In genomic region chr4:132067938-132068235, GRCm38 (mm10) we compare ENCODE assay signal across 22 mouse cellular contexts. TPM values are rescaled to one million over a fixed set of nuclear protein-coding genes. Genes with fewer than 3 reads are reported as not detected.
DNase-seq lines count a peak whose midpoint lies in the region; ATAC-seq and TF ChIP-seq lines count a peak whose summit lies in the region.
"Had no signal": no experiment of that assay in that cellular context is flagged by ENCODE, and none has a peak within 500 bp of the region (broad histone marks: within the 10 kb centered on the region; RNA-seq: fewer than 3 reads in every experiment).

No protein-coding gene starts in this region.

- H3K4me2 ChIP-seq in liver, embryonic 12.5 days: peak overlapping the region; percentile 93
- H3K4me2 ChIP-seq in forebrain, postnatal 0 days (ENCODE audit: low read depth): no peak overlapping the region
- H3K4me2 ChIP-seq: embryonic facial prominence, embryonic 12.5 days; lung, embryonic 15.5 days had no signal

- H3K9ac ChIP-seq in liver, embryonic 12.5 days: peak overlapping the region; percentile 67
- no peak overlapping the region for H3K9ac ChIP-seq in forebrain, postnatal 0 days
- H3K9ac ChIP-seq: embryonic facial prominence, embryonic 12.5 days; lung, embryonic 15.5 days had no signal

- H3K27me3 ChIP-seq in erythroblast, embryonic 14.5 days (ENCODE audit: control insufficient read depth): no peaks in the 10 kb centered on the region
- no peaks in the 10 kb centered on the region for H3K27me3 ChIP-seq in megakaryocyte, embryonic 14.5 days (replicated peaks)
- no peaks in the 10 kb centered on the region for H3K27me3 ChIP-seq in liver, embryonic 12.5 days (replicated peaks)
- H3K27me3 ChIP-seq in forebrain, postnatal 0 days (ENCODE audit: insufficient read depth, low read length): no peaks in the 10 kb centered on the region; the same call in none of the 2 replicates
- H3K27me3 ChIP-seq: lung, embryonic 15.5 days had no signal

- 65% methylated on average over 2 of the region's 2 CpGs for WGBS in liver, embryonic 12.5 days (ENCODE audit: insufficient replicate concordance)
- WGBS in forebrain, postnatal 0 days: 36% methylated on average over 2 of the region's 2 CpGs

- no peaks in the 10 kb centered on the region for H3K9me3 ChIP-seq in erythroblast, embryonic 14.5 days (ENCODE audit: control insufficient read depth, low read length)
- no peaks in the 10 kb centered on the region for H3K9me3 ChIP-seq in megakaryocyte, embryonic 14.5 days
- H3K9me3 ChIP-seq in liver, embryonic 12.5 days (replicated peaks): no peaks in the 10 kb centered on the region
- no peaks in the 10 kb centered on the region for H3K9me3 ChIP-seq in forebrain, postnatal 0 days (ENCODE audit: low read length)
- H3K9me3 ChIP-seq: embryonic facial prominence, embryonic 12.5 days; forebrain, embryonic 10.5 days; limb, embryonic 10.5 days; lung, embryonic 15.5 days had no signal

- ATAC-seq in erythroblast, adult 5-6 weeks (replicated peaks; ENCODE audit: low FRiP score, poor library complexity, severe bottlenecking): no peak
- no peak for ATAC-seq in megakaryocyte, adult 5-6 weeks (ENCODE audit: poor library complexity, severe bottlenecking)
- no peak for ATAC-seq in liver, embryonic 12.5 days
- no peak for ATAC-seq in forebrain, postnatal 0 days
- ATAC-seq: activated CD4-positive, CD25-positive, alpha-beta regulatory T cell, adult 4 months; hindbrain, postnatal 0 days had no signal

- peak overlapping the region; percentile 82 for H3K4me3 ChIP-seq in erythroblast, embryonic 14.5 days (replicated peaks)
- H3K4me3 ChIP-seq in megakaryocyte, embryonic 14.5 days (replicated peaks): peak overlapping the region; percentile 83
- peak overlapping the region; percentile 89 for H3K4me3 ChIP-seq in liver, embryonic 12.5 days
- H3K4me3 ChIP-seq in forebrain, postnatal 0 days (ENCODE audit: low read depth, low read length): no peak overlapping the region
- H3K4me3 ChIP-seq: embryonic facial prominence, embryonic 12.5 days; forebrain, embryonic 10.5 days; limb, embryonic 10.5 days; lung, embryonic 15.5 days had no signal

- no peak for DNase-seq in T-cell, adult 2 months (ENCODE audit: low spot score)
- DNase-seq in forebrain, postnatal 0 days: no peak
- no peak for DNase-seq in spleen, postnatal 10 days (ENCODE audit: low spot score in 2 of 2)
- DNase-seq: adrenal gland, postnatal 25 days; heart, postnatal 10 days; kidney, adult 9 months; kidney, postnatal 4 days; thymus, adult 2 months had no signal

- H3K4me1 ChIP-seq in erythroblast, embryonic 14.5 days (ENCODE audit: control insufficient read depth): peaks cover 97% of the 10 kb centered on the region
- H3K4me1 ChIP-seq in megakaryocyte, embryonic 14.5 days: peaks cover 98% of the 10 kb centered on the region
- peaks cover 98% of the 10 kb centered on the region for H3K4me1 ChIP-seq in liver, embryonic 12.5 days
- no peaks in the 10 kb centered on the region for H3K4me1 ChIP-seq in forebrain, postnatal 0 days (ENCODE audit: insufficient read depth)

- no peak for TF ChIP-seq CTCF in forebrain, postnatal 0 days (IDR thresholded peaks at IDR 0.05; ENCODE audit: low read depth)

- H3K36me3 ChIP-seq in erythroblast, embryonic 14.5 days (ENCODE audit: control insufficient read depth): peaks cover 99% of the 10 kb centered on the region
- H3K36me3 ChIP-seq in megakaryocyte, embryonic 14.5 days (replicated peaks; ENCODE audit: low read length): peaks cover 98% of the 10 kb centered on the region
- H3K36me3 ChIP-seq in liver, embryonic 12.5 days: peaks cover 98% of the 10 kb centered on the region
- no peaks in the 10 kb centered on the region for H3K36me3 ChIP-seq in forebrain, postnatal 0 days (ENCODE audit: insufficient read depth)
- H3K36me3 ChIP-seq: embryonic facial prominence, embryonic 12.5 days; forebrain, embryonic 10.5 days; limb, embryonic 10.5 days; lung, embryonic 15.5 days had no signal

- peak overlapping the region; percentile 79 for H3K27ac ChIP-seq in liver, embryonic 12.5 days
- H3K27ac ChIP-seq in forebrain, postnatal 0 days (ENCODE audit: low read depth, low read length): no peak overlapping the region
- H3K27ac ChIP-seq: embryonic facial prominence, embryonic 12.5 days; forebrain, embryonic 10.5 days; hindbrain, postnatal 0 days; limb, embryonic 10.5 days; lung, embryonic 15.5 days had no signal

RNA-seq across cellular contexts. Expression of gene Gm10300, which starts 6.6 kb away (rescaled TPM):
- 0.05 and 0.06 TPM in 2 replicates for polyA plus RNA-seq in erythroblast, embryonic 14.5 days (2012)
- 2.7 TPM in 1 of 2 replicates, not detected in the other for total RNA-seq in erythroblast, adult 5-6 weeks (2015; ENCODE audit: low replicate concordance)
- total RNA-seq in erythroblast, adult 5-6 weeks (2017; ENCODE audit: low replicate concordance): 3.7 and 3.9 TPM in 2 replicates
- polyA plus RNA-seq in megakaryocyte, embryonic 14.5 days (2012; ENCODE audit: insufficient read depth, low replicate concordance): 0.23 TPM in 1 of 2 replicates, not detected in the other
- total RNA-seq in megakaryocyte, adult 5-6 weeks (2015): 0.16 TPM in 1 of 2 replicates, not detected in the other
- total RNA-seq in megakaryocyte, adult 5-6 weeks (2017): 0.33 and 0.37 TPM in 2 replicates
- polyA plus RNA-seq in liver, embryonic 12.5 days (2016; fragmentation: Nextera tagmentation; extraction: Ambion mirVana): 0.42 and 0.45 TPM in 2 replicates
- 0.14 TPM in 1 of 2 replicates, not detected in the other for total RNA-seq in forebrain, postnatal 0 days (2014; rRNA removed)
- polyA plus RNA-seq in forebrain, postnatal 0 days (2015; fragmentation: Nextera tagmentation; extraction: Ambion mirVana): not detected in 2 replicates
- total RNA-seq: hindbrain, postnatal 0 days; layer of hippocampus, postnatal 14 days had no signal
- polyA plus RNA-seq: activated CD4-positive, CD25-positive, alpha-beta regulatory T cell, adult 4 months; embryonic facial prominence, embryonic 12.5 days; forebrain, embryonic 10.5 days; frontal cortex, adult 2 months; hindbrain, postnatal 0 days; limb, embryonic 10.5 days; neural tube, embryonic 11.5 days had no signal

RNA-seq across cellular contexts. Expression of gene Epb41, which starts 7.2 kb away (rescaled TPM):
- 120 and 121 TPM in 2 replicates for polyA plus RNA-seq in erythroblast, embryonic 14.5 days (2012)
- 1,733 and 1,940 TPM in 2 replicates for total RNA-seq in erythroblast, adult 5-6 weeks (2015; ENCODE audit: low replicate concordance)
- 3,282 and 3,570 TPM in 2 replicates for total RNA-seq in erythroblast, adult 5-6 weeks (2017; ENCODE audit: low replicate concordance)
- 90.5 and 122 TPM in 2 replicates for polyA plus RNA-seq in megakaryocyte, embryonic 14.5 days (2012; ENCODE audit: insufficient read depth, low replicate concordance)
- total RNA-seq in megakaryocyte, adult 5-6 weeks (2015): 42.5 and 51.8 TPM in 2 replicates
- 61.1 and 62.3 TPM in 2 replicates for total RNA-seq in megakaryocyte, adult 5-6 weeks (2017)
- polyA plus RNA-seq in liver, embryonic 12.5 days (2016; fragmentation: Nextera tagmentation; extraction: Ambion mirVana): 177 and 187 TPM in 2 replicates
- 65.0 and 68.3 TPM in 2 replicates for total RNA-seq in forebrain, postnatal 0 days (2014; rRNA removed)
- 32.4 and 36.5 TPM in 2 replicates for polyA plus RNA-seq in forebrain, postnatal 0 days (2015; fragmentation: Nextera tagmentation; extraction: Ambion mirVana)
